Mouse (Mus musculus) embryonic fibroblast, embryonic 13.5 days (primary cell): ENCODE measurements around the gene Hus1. TPM values are rescaled to one million over a fixed set of nuclear protein-coding genes. Genes with fewer than 3 reads are reported as not detected.

ENCODE experiments used
- H3K27ac ChIP-seq: 2 replicates; pipeline ENCODE4 v1.5.1; 2012; ENCODE audit warnings: low read length, control low read depth, inconsistent platforms; ENCODE audit not compliant: insufficient read depth
- H3K4me1 ChIP-seq: 2 replicates; pipeline ENCODE4 v1.6.1; 2011; ENCODE audit warnings: low read length; ENCODE audit not compliant: control insufficient read depth, insufficient read depth
- H3K4me3 ChIP-seq: 2 replicates; pipeline ENCODE4 v1.5.1; 2011; ENCODE audit warnings: mild to moderate bottlenecking, control low read depth, low read length; ENCODE audit not compliant: insufficient read depth
- CTCF ChIP-seq: IDR thresholded peaks from 2 replicates; pipeline ENCODE4 v1.5.1; 2011; ENCODE audit warnings: mild to moderate bottlenecking, control low read depth, low read length, moderate library complexity, borderline replicate concordance; ENCODE audit not compliant: insufficient read depth
- POLR2A ChIP-seq: IDR thresholded peaks from 2 replicates; pipeline ENCODE4 v1.6.1; 2011; ENCODE audit warnings: low read depth, mild to moderate bottlenecking, control low read depth, low read length, moderate library complexity
- polyA plus RNA-seq: library from polyadenylated mRNA; stranded (reverse); fragments of >200 nt; gene quantifications from 2 replicates; pipeline ENCODE4 v1.2.4, GENCODE M21; 2011; ENCODE audit warnings: low read depth; ENCODE audit not compliant: missing spikeins, insufficient read length

Gene Hus1
- polyA plus RNA-seq, 1 experiment = 15.4 TPM

- TF ChIP-seq CTCF = no peak
- no peak for TF ChIP-seq POLR2A
- no peak overlapping the region for H3K27ac ChIP-seq
- H3K4me1 ChIP-seq = no peaks in the 10 kb centered on the region
- no peak overlapping the region for H3K4me3 ChIP-seq
Observed at GRCm38 (mm10) chr11:9031530-9031929, 20.5 kb upstream of the Hus1 start.

DNA sequence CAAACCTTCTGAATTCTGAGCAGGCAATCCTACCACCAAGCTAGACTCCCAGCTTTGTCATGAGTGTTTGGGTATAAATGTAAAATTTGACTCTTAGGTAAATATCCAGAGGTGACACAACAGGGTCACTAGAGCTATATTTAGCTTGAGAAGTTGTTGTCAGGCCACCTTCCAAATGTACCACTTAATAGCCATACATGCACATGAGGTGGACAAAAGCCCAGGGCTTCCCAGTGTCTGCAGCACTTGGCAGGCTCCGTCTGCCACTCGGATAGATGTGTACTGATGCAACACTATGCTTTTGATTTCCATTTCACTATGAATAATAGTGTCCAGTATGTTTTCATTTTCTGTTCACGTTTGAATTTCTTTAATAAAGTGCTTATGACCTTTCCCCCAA, 14.2 kb upstream of the Hus1 start:
- Histone ChIP-seq H3K4me1 (no peaks in the 10 kb centered on the region), H3K4me3 (no peak overlapping the region), H3K27ac (no peak overlapping the region)
- TF ChIP-seq CTCF (no peak), POLR2A (no peak)

- H3K4me1 ChIP-seq = no peaks in the 10 kb centered on the region
- no peak for TF ChIP-seq POLR2A
- TF ChIP-seq CTCF = no peak
- H3K27ac ChIP-seq = no peak overlapping the region
- no peak overlapping the region for H3K4me3 ChIP-seq
Observed at GRCm38 (mm10) chr11:9024782-9025181, 13.8 kb upstream of the Hus1 start.

DNA sequence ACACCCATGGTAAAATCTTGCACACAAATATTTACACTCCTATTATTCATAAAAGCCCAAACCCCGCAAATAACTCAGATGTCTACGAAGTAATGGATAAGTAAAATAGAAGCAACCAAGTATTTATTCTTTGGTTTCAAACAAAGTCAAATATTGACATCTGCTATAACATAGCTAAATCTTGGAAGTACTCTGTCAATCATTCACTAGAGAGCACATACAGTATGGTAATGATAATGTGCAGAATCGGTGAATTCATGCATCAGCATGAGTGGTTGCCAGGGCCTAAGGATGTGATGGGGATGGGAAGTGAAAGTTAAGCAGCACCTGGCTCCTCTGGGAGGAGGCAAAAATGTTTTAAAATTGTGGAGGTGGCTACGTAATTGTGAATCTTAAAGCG, 9.2 kb upstream of the Hus1 start:
- no peak for TF ChIP-seq CTCF
- no peak for TF ChIP-seq POLR2A
- Histone ChIP-seq H3K27ac (no peak overlapping the region), H3K4me3 (no peak overlapping the region), H3K4me1 (no peaks in the 10 kb centered on the region)

GRCm38 (mm10) chr11:9018491-9019267, 7.7 kb upstream of the Hus1 start:
- Histone ChIP-seq H3K4me3 (no peak overlapping the region), H3K27ac (no peak overlapping the region), H3K4me1 (no peaks in the 10 kb centered on the region)
- TF ChIP-seq CTCF (no peak), POLR2A (no peak)

DNA sequence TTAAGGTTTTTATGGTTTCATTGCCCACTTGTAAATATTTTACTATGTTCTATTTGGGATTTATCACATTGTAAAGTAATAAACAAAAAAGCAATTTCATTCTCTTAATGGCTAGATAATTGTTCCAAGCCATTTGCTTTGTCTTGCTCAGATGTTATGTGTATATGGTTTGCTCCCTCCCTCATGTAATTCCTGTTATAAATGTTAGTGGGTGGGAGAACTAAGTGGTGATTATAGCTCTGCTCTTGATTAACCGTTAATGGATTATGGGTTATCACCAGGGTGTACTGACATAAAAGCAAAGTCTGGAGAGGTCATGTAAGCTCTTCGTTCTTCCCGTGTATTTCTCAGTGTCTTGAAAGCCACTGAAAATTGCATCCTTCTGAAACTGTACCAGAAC, 3.7 kb upstream of the Hus1 start:
- H3K4me1 ChIP-seq = no peaks in the 10 kb centered on the region; the same call in 1 of the 2 replicates
- no peak overlapping the region for H3K4me3 ChIP-seq
- no peak overlapping the region for H3K27ac ChIP-seq
- TF ChIP-seq POLR2A = no peak
- no peak for TF ChIP-seq CTCF

GRCm38 (mm10) chr11:9011348-9011747, 357 bp upstream of the Hus1 start:
- H3K27ac ChIP-seq = no peak overlapping the region
- TF ChIP-seq POLR2A (no peak), CTCF (no peak)
- H3K4me1 ChIP-seq = no peaks in the 10 kb centered on the region; the same call in 1 of the 2 replicates
- H3K4me3 ChIP-seq = peak overlapping the region; percentile 86

DNA sequence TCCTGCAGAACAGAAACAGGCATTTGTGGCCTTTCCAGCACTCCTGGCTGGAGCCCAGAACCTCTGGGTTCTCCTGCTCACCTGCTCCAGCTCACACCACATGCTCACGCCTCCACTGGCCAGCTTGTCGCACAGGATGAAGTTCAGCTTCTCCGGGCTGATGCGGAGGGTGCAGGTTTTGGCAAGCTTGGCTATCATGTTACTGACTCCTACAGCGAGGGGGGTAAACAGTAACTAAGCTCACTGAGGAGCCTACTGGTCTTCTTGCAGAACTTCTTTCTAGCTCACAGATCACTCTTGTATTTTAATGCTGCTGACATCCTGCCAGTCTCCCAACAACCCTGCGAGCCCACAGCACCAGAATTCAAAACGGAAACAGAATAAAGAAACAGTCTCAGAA, 575 bp downstream of the Hus1 start:
- Histone ChIP-seq H3K27ac (peak overlapping the region; percentile 73; the same call in 1 of the 2 replicates), H3K4me1 (no peaks in the 10 kb centered on the region; the same call in 1 of the 2 replicates), H3K4me3 (peak overlapping the region; percentile 86)
- no peak for TF ChIP-seq CTCF
- TF ChIP-seq POLR2A = no peak

- Histone ChIP-seq H3K27ac (no peak overlapping the region), H3K4me1 (no peaks in the 10 kb centered on the region; the same call in 1 of the 2 replicates), H3K4me3 (no peak overlapping the region)
- no peak for TF ChIP-seq POLR2A
- no peak for TF ChIP-seq CTCF
Observed at GRCm38 (mm10) chr11:9008761-9009160, 2.2 kb downstream of the Hus1 start.

DNA sequence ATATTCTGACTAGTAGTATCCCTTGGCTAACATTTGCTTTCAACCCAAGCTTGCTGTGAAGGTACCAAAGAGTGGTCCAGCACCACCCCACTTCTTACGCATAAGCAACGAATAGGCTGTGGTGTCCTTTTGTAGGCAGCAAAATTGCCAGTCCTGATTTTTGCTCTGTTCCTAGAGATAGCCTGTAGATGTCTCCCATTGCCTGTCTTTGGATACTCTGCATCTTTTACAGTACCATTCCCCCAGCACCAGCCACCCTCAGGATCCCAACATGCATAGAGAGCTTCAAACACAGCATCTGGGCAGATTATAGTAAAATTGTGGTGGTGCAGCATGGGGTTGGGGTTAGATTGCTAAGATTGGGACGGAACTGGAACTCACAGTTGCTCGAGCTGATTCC, 22.9 kb downstream of the Hus1 start:
- no peaks in the 10 kb centered on the region for H3K4me1 ChIP-seq
- no peak overlapping the region for H3K27ac ChIP-seq
- H3K4me3 ChIP-seq = no peak overlapping the region
- TF ChIP-seq CTCF = no peak
- no peak for TF ChIP-seq POLR2A

GRCm38 (mm10) chr11:8986058-8986457, 24.9 kb downstream of the Hus1 start:
- no peak overlapping the region for H3K4me3 ChIP-seq
- TF ChIP-seq CTCF (no peak), POLR2A (no peak)
- H3K4me1 ChIP-seq = no peaks in the 10 kb centered on the region
- no peak overlapping the region for H3K27ac ChIP-seq
